Mouse (Mus musculus): ENCODE results near the gene Ccdc34. TPM values are rescaled to one million over a fixed set of nuclear protein-coding genes. Genes with fewer than 3 reads are reported as not detected.

Ccdc34 gene
- polyA plus RNA-seq (2012; rRNA removed) = 4.0 and 7.0 TPM in 2 replicates

DNA sequence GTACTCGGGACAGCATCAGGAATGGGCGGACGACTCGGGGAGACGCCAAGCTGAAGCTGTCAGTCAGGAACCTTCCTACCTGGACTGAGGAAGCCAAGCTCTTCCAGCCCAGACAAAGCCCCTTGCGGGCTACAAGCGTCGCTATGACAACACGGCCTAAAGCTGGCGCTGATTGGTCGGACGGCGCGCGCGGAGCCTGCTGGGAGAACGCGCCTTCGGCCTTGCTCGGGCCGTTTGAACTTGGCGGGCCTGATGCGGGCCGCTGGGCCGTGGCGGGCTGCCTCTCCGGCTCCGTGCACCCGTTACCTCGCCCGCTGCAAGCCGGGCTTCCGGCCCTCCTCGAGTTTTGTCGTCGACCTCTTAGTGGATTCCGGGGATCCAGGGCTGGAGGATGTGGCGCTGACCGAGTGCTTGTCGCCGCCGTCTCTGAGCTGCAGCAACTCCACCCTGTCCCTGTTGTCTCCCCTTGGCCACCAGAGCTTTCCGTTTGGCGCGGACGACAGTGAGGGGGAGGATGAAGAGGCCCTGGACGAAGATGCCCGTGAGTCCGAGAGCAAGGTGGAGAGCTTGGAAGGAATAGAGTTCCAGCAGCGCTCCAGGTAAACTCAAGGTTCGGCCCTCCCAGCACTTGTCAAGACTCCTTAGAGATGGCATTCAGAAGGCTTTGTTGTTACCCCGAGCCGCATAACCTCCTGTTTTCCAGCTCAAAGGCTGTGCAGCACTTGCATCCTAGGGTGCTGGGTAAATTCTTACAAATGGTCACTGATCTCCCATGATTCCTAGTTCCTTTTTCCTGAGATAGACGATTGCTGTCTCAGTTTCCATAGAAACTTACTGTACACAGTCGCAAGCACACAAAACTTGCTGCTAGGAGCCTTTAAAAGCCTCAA, at the start of gene Ccdc34:
Gene Ccdc34, plus strand, starts transcription at position 202 of the 890 bp plus-strand sequence.

Other genes starting within 250 kb of the Ccdc34 start
- 1.2 and 2.3 TPM in 2 replicates for gene Lin7c, start 127.0 kb upstream of the Ccdc34 start, polyA plus RNA-seq (2012; rRNA removed)
- gene Lgr4, start 100.2 kb upstream of the Ccdc34 start, polyA plus RNA-seq (2012; rRNA removed) = 9.1 and 9.8 TPM in 2 replicates